Mouse (Mus musculus) neural tube, embryonic 15.5 days (tissue): ENCODE data around the gene Thap2. TPM values are rescaled to one million over a fixed set of nuclear protein-coding genes. Genes with fewer than 3 reads are reported as not detected.

Experiments
- ATAC-seq: fragments of 200-750 bp; cut with Nextera tagmentation; 2 replicates; pipeline ENCODE4 v1.8.0; 2017; ENCODE audit warnings: mild to moderate bottlenecking, moderate TSS enrichment, moderate library complexity; ENCODE audit not compliant: low FRiP score
- H3K27ac ChIP-seq: fragments of 300-500 bp; sonication (generic); replicated peaks from 2 replicates; pipeline ENCODE4 v1.5.1; 2015; ENCODE audit warnings: mild to moderate bottlenecking, inconsistent platforms
- H3K27me3 ChIP-seq: fragments of 300-500 bp; sonication (generic); replicated peaks from 2 replicates; pipeline ENCODE4 v1.6.1; 2015; ENCODE audit warnings: inconsistent platforms
- H3K36me3 ChIP-seq: fragments of 300-500 bp; sonication (generic); 2 replicates; pipeline ENCODE4 v1.6.1; 2015; ENCODE audit warnings: inconsistent platforms
- H3K4me1 ChIP-seq: fragments of 300-500 bp; sonication (generic); 2 replicates; pipeline ENCODE4 v1.6.1; 2015; ENCODE audit warnings: inconsistent platforms
- H3K4me2 ChIP-seq: fragments of 300-500 bp; sonication (generic); 2 replicates; pipeline ENCODE4 v1.6.1; 2015; ENCODE audit warnings: inconsistent platforms, mild to moderate bottlenecking, moderate library complexity
- H3K4me3 ChIP-seq: fragments of 300-500 bp; sonication (generic); replicated peaks from 2 replicates; pipeline ENCODE4 v1.5.1; 2015; ENCODE audit warnings: mild to moderate bottlenecking, inconsistent platforms
- H3K9ac ChIP-seq: fragments of 300-500 bp; sonication (generic); replicated peaks from 2 replicates; pipeline ENCODE4 v1.6.1; 2015; ENCODE audit warnings: mild to moderate bottlenecking, inconsistent platforms
- H3K9me3 ChIP-seq: fragments of 300-500 bp; sonication (generic); replicated peaks from 2 replicates; pipeline ENCODE4 v1.6.1; 2016; ENCODE audit warnings: inconsistent platforms
- WGBS: fragments of 180-500 bp; shearing (Covaris S2); methylation state at CpG from one replicate; pipeline ENCODE4 v1.1.7; 2015; ENCODE audit warnings: mixed read lengths; 5-methylcytosine and 5-hydroxymethylcytosine counted together
- polyA plus RNA-seq: library from polyadenylated mRNA; unstranded; fragments of >200 nt; fragmentation: Nextera tagmentation; extraction: Ambion mirVana; gene quantifications from 2 replicates; pipeline ENCODE4 v1.2.1, GENCODE M21; 2015

The Thap2 gene
- polyA plus RNA-seq, 1 experiment from 2014 or later = 25.8 TPM

- Histone ChIP-seq H3K27me3 (no peaks in the 10 kb centered on the region), H3K4me2 (peak overlapping the region; percentile 64), H3K9me3 (no peaks in the 10 kb centered on the region), H3K4me3 (peak overlapping the region; percentile 71), H3K4me1 (peaks cover 28% of the 10 kb centered on the region), H3K9ac (peak overlapping the region; percentile 70), H3K36me3 (0 out of 2 replicates have a peak, but pooled peaks cover 4% of the 10 kb centered on the region), H3K27ac (peak overlapping the region; percentile 97)
- ATAC-seq = no peak
- WGBS = 12% methylated on average over 12 of the region's 12 CpGs
These were observed 1.2 kb downstream of the Thap2 start for GRCm38 (mm10) chr10:115382846-115383643.

GRCm38 (mm10) chr10:115381506-115382084, 2.6 kb downstream of the Thap2 start:
- Histone ChIP-seq H3K4me2 (no peak overlapping the region), H3K4me3 (no peak overlapping the region), H3K4me1 (peaks cover 17% of the 10 kb centered on the region), H3K27ac (no peak overlapping the region), H3K9me3 (no peaks in the 10 kb centered on the region), H3K27me3 (no peaks in the 10 kb centered on the region), H3K36me3 (peaks cover 4% of the 10 kb centered on the region; the same call in 1 of the 2 replicates), H3K9ac (no peak overlapping the region)
- ATAC-seq = no peak
- 86% methylated on average over 2 of the region's 2 CpGs for WGBS

GRCm38 (mm10) chr10:115363151-115363550, 21.1 kb downstream of the Thap2 start:
- Histone ChIP-seq H3K4me1 (peaks cover 28% of the 10 kb centered on the region), H3K4me3 (peak overlapping the region; percentile 72; the same call in 1 of the 2 replicates), H3K27ac (0 out of 2 replicates have a peak overlapping the region, but pooled peaks have one; percentile 96)

GRCm38 (mm10) chr10:115362623-115362964, 21.6 kb downstream of the Thap2 start:
- Histone ChIP-seq H3K36me3 (no peaks in the 10 kb centered on the region), H3K27me3 (no peaks in the 10 kb centered on the region), H3K4me2 (peak overlapping the region; percentile 82), H3K9me3 (no peaks in the 10 kb centered on the region), H3K4me1 (peaks cover 28% of the 10 kb centered on the region), H3K27ac (peak overlapping the region; percentile 96), H3K4me3 (peak overlapping the region; percentile 72), H3K9ac (peak overlapping the region; percentile 70)
- 6% methylated on average over 9 of the region's 9 CpGs for WGBS
- peak; percentile 16 for ATAC-seq

More at GRCm38 (mm10) chr10:115363151-115363550, 21.1 kb downstream of the Thap2 start:
- Histone ChIP-seq H3K27me3 (no peaks in the 10 kb centered on the region), H3K36me3 (no peaks in the 10 kb centered on the region), H3K9me3 (no peaks in the 10 kb centered on the region), H3K9ac (no peak overlapping the region), H3K4me2 (peak overlapping the region; percentile 82)
- 90% methylated on average over 4 of the region's 4 CpGs for WGBS
- no peak for ATAC-seq

- Histone ChIP-seq H3K4me3 (peak within 1 kb of the TSS; percentile 72), H3K9me3 (no peaks in the 10 kb centered on the region), H3K36me3 (peaks cover 3% of the 10 kb centered on the region; the same call in 1 of the 2 replicates), H3K27ac (peak within 1 kb of the TSS; percentile 96), H3K27me3 (no peaks in the 10 kb centered on the region), H3K4me2 (peak within 1 kb of the TSS; percentile 82), H3K9ac (peak within 1 kb of the TSS; percentile 70), H3K4me1 (peaks cover 28% of the 10 kb centered on the region)
- peak; percentile 98 for ATAC-seq
- 1% methylated on average over 54 of the region's 58 CpGs for WGBS
These were observed 22.2 kb downstream of the Thap2 start, which contains the start of gene Tmem19 for GRCm38 (mm10) chr10:115361840-115362622. Gene Tmem19 (minus strand): TSS chr10:115362501.

GRCm38 (mm10) chr10:115359066-115359465, 25.2 kb downstream of the Thap2 start:
- Histone ChIP-seq H3K9ac (no peak overlapping the region), H3K4me2 (no peak overlapping the region), H3K36me3 (peaks cover 18% of the 10 kb centered on the region), H3K4me3 (no peak overlapping the region), H3K27ac (no peak overlapping the region), H3K27me3 (no peaks in the 10 kb centered on the region), H3K9me3 (no peaks in the 10 kb centered on the region), H3K4me1 (peaks cover 28% of the 10 kb centered on the region)
- WGBS = 92% methylated on average over 7 of the region's 7 CpGs
- no peak for ATAC-seq

- Histone ChIP-seq H3K27me3 (no peaks in the 10 kb centered on the region), H3K4me1 (peaks cover 27% of the 10 kb centered on the region), H3K27ac (no peak overlapping the region), H3K4me3 (no peak overlapping the region), H3K4me2 (no peak overlapping the region), H3K9me3 (no peaks in the 10 kb centered on the region), H3K36me3 (peaks cover 18% of the 10 kb centered on the region), H3K9ac (no peak overlapping the region)
- ATAC-seq = no peak
- 94% methylated on average over 17 of the region's 17 CpGs for WGBS
These were observed 25.9 kb downstream of the Thap2 start for GRCm38 (mm10) chr10:115358216-115358919.

GRCm38 (mm10) chr10:115356106-115356505, 28.1 kb downstream of the Thap2 start:
- 94% methylated on average over 6 of the region's 7 CpGs for WGBS
- no peak overlapping the region for H3K4me3 ChIP-seq
- no peak overlapping the region for H3K9ac ChIP-seq
- peaks cover 18% of the 10 kb centered on the region for H3K36me3 ChIP-seq
- H3K9me3 ChIP-seq = no peaks in the 10 kb centered on the region
- H3K4me1 ChIP-seq = peaks cover 12% of the 10 kb centered on the region
- H3K27me3 ChIP-seq = no peaks in the 10 kb centered on the region
- ATAC-seq = no peak
- H3K27ac ChIP-seq = no peak overlapping the region
- H3K4me2 ChIP-seq = no peak overlapping the region

GRCm38 (mm10) chr10:115355016-115355415, 29.2 kb downstream of the Thap2 start:
- ATAC-seq = no peak
- Histone ChIP-seq H3K27me3 (no peaks in the 10 kb centered on the region), H3K4me1 (peaks cover 2% of the 10 kb centered on the region; the same call in 1 of the 2 replicates), H3K4me3 (no peak overlapping the region), H3K9ac (no peak overlapping the region), H3K9me3 (no peaks in the 10 kb centered on the region), H3K27ac (no peak overlapping the region), H3K4me2 (no peak overlapping the region), H3K36me3 (peaks cover 18% of the 10 kb centered on the region)
- WGBS = 91% methylated on average over 6 of the region's 6 CpGs

- Histone ChIP-seq H3K27me3 (no peaks in the 10 kb centered on the region), H3K4me3 (no peak overlapping the region), H3K9me3 (no peaks in the 10 kb centered on the region), H3K36me3 (peaks cover 18% of the 10 kb centered on the region), H3K27ac (no peak overlapping the region), H3K4me1 (no peaks in the 10 kb centered on the region), H3K9ac (no peak overlapping the region), H3K4me2 (no peak overlapping the region)
- ATAC-seq = no peak
- WGBS = 71% methylated on average over 6 of the region's 6 CpGs
These were observed 29.7 kb downstream of the Thap2 start for GRCm38 (mm10) chr10:115354553-115354952.

GRCm38 (mm10) chr10:115350810-115351397, 33.3 kb downstream of the Thap2 start:
- Histone ChIP-seq H3K27ac (no peak overlapping the region), H3K9ac (no peak overlapping the region), H3K27me3 (no peaks in the 10 kb centered on the region), H3K4me2 (no peak overlapping the region), H3K4me1 (no peaks in the 10 kb centered on the region), H3K36me3 (peaks cover 14% of the 10 kb centered on the region), H3K4me3 (no peak overlapping the region), H3K9me3 (no peaks in the 10 kb centered on the region)
- 83% methylated on average over 2 of the region's 2 CpGs for WGBS
- no peak for ATAC-seq
